Mouse (Mus musculus) testis, adult 10 weeks (tissue): Measurements from ENCODE around the gene Rsl1. TPM values are rescaled to one million over a fixed set of nuclear protein-coding genes. Genes with fewer than 3 reads are reported as not detected.

Experiments
- polyA plus RNA-seq: library from polyadenylated mRNA; stranded (reverse); fragments of 350-450 nt; fragmentation: Illumina TruSeq; extraction: RNeasy Lipid Tissue Mini Kit (QIAGEN cat#74804); gene quantifications from one replicate; pipeline ENCODE4 v1.2.3, GENCODE M21; 2014; ENCODE audit warnings: low read depth, low replicate concordance

The Rsl1 gene
- polyA plus RNA-seq = 7.8 TPM

GRCm38 (mm10) chr13:67172991-67173722, at the start of gene Rsl1:
Rsl1 (plus strand) TSS chr13:67173182.

GRCm38 (mm10) chr13:67194340-67194894, 21.4 kb downstream of the Rsl1 start, which contains the start of gene Zfp455:
Zfp455 (plus strand) TSS chr13:67194506.

Other genes starting within 250 kb of the Rsl1 start
- gene Zfp712, start 112.0 kb upstream of the Rsl1 start, polyA plus RNA-seq = 13.8 TPM
- gene Zfp708, start 75.2 kb upstream of the Rsl1 start, polyA plus RNA-seq = 8.8 TPM
- gene Gm28557, start 64.6 kb upstream of the Rsl1 start, polyA plus RNA-seq = 8.0 TPM
- 0.22 TPM for gene Rslcan18, start 56.9 kb upstream of the Rsl1 start, polyA plus RNA-seq
- 91.1 TPM for gene Zfp759, start 51.5 kb upstream of the Rsl1 start, polyA plus RNA-seq
- 3.3 TPM for gene Zfp455, start 21.3 kb downstream of the Rsl1 start, polyA plus RNA-seq
- gene Zfp458, start 105.3 kb downstream of the Rsl1 start, polyA plus RNA-seq = 35.9 TPM
- gene Zfp457, start 133.3 kb downstream of the Rsl1 start, polyA plus RNA-seq = 1.3 TPM
- 10.1 TPM for gene Zfp595, start 159.4 kb downstream of the Rsl1 start, polyA plus RNA-seq
- gene Gm28044, start 187.4 kb downstream of the Rsl1 start, polyA plus RNA-seq = 2.2 TPM
- gene Zfp953, start 187.4 kb downstream of the Rsl1 start, polyA plus RNA-seq = 5.3 TPM
- 0.48 TPM for gene Gm28041, start 202.6 kb downstream of the Rsl1 start, polyA plus RNA-seq
- gene Zfp456, start 202.6 kb downstream of the Rsl1 start, polyA plus RNA-seq = 1.2 TPM
- 2.6 TPM for gene Zfp429, start 226.6 kb downstream of the Rsl1 start, polyA plus RNA-seq
- gene Zfp459, start 248.2 kb downstream of the Rsl1 start, polyA plus RNA-seq = 1.3 TPM